Comparison of ENCODE assay signal across 8 mouse cellular contexts in the genomic region with DNA sequence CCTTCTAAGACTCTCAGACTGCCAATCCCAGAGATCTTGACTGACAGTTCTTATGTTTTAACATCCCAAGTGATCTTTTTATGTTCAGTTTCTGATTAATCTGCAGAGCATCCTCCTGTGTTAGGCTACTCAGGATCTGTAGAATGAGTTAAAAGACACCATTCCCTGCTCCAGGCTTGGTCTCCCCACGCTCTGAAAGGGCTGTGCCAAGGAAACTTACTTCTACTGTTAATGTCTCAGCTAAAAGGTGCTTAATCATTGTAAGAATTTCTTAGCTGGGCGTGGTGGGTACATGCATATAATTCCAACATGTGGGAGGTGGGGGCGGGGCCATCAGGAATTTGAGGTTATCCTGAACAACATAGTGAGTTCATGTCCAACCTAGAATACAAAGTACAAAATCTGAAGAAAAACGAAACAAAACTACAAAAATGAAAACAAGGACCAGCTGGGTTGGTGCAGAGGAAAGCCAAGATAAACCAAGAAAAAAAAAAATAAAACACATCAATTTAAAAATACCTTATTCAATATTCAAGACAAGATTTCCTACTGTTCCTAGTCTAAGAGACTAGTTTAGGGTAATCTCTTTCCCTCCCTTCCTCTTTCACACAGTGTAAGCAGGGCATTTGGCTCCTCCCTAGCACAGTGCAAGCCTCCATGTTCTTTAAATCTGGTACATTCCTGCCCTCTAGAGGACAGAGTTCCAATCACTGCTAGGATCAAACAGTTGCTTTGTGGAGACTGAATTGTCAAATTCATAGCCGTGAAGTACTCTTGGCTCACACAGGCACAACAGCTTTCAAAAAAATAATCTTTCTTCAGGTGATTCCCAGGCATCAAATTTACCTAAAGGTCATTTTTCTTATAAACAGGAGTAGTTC.
DNase-seq lines count a peak whose midpoint lies in the region; ATAC-seq and TF ChIP-seq lines count a peak whose summit lies in the region.

No protein-coding gene starts in this region.

- TF ChIP-seq POLR2A in MEL (IDR thresholded peaks at IDR 0.05; ENCODE audit: control insufficient read depth in 1 of 2, insufficient read depth in 1 of 2, low read depth in 1 of 2, low read length in 2 of 2, poor library complexity in 1 of 2), result no peak
- no peak for TF ChIP-seq POLR2A in liver, adult 2 months (IDR thresholded peaks at IDR 0.05; ENCODE audit: extremely low read depth, insufficient read depth, low read length)

- TF ChIP-seq CTCF in MEL (IDR thresholded peaks at IDR 0.05 in 2 of 3, conservative IDR thresholded peaks at IDR 0.05 in 1 of 3; ENCODE audit: control insufficient read depth in 1 of 3, insufficient read depth in 1 of 3, low read depth in 2 of 3, low read length in 3 of 3, poor library complexity in 1 of 3, severe bottlenecking in 1 of 3), result peak in 2 of 3 experiments; percentile 10 to 59; a peak in 2 of 6 replicates
- TF ChIP-seq CTCF in heart, postnatal 0 days (IDR thresholded peaks at IDR 0.05; ENCODE audit: low read depth), result peak; percentile 93
- TF ChIP-seq CTCF in liver, adult 2 months (IDR thresholded peaks at IDR 0.05; ENCODE audit: low read depth, low read length), result peak; percentile 66

- H3K9me3 ChIP-seq in MEL (replicated peaks; ENCODE audit: insufficient read depth, low read length), result no peaks in the 10 kb centered on the region
- no peaks in the 10 kb centered on the region for H3K9me3 ChIP-seq in forebrain, embryonic 12.5 days
- no peaks in the 10 kb centered on the region for H3K9me3 ChIP-seq in heart, postnatal 0 days (replicated peaks; ENCODE audit: control insufficient read depth, low read length)
- H3K9me3 ChIP-seq in midbrain, embryonic 16.5 days (replicated peaks; ENCODE audit: control insufficient read depth, low read length, poor library complexity, severe bottlenecking), result no peaks in the 10 kb centered on the region

- no peak overlapping the region for H3K27ac ChIP-seq in MEL (ENCODE audit: control insufficient read depth, low read depth, low read length)
- H3K27ac ChIP-seq in forebrain, embryonic 12.5 days, result no peak overlapping the region
- peak overlapping the region; percentile 74 for H3K27ac ChIP-seq in heart, postnatal 0 days (ENCODE audit: low read depth)
- H3K27ac ChIP-seq in liver, adult 2 months (replicated peaks; ENCODE audit: insufficient read depth, low read depth, low read length), result no peak overlapping the region; the same call in 1 of the 2 replicates
- no peak overlapping the region for H3K27ac ChIP-seq in midbrain, embryonic 16.5 days (ENCODE audit: low read length)

- no peaks in the 10 kb centered on the region for H3K4me1 ChIP-seq in MEL (ENCODE audit: control insufficient read depth in 1 of 2, insufficient read depth in 2 of 2, low read length in 2 of 2)
- peaks cover 9% of the 10 kb centered on the region; the same call in 1 of the 2 replicates for H3K4me1 ChIP-seq in forebrain, embryonic 12.5 days
- H3K4me1 ChIP-seq in heart, postnatal 0 days (ENCODE audit: control insufficient read depth, insufficient read depth), result peaks cover 16% of the 10 kb centered on the region; the same call in 1 of the 2 replicates
- peaks cover 6% of the 10 kb centered on the region; the same call in 1 of the 2 replicates for H3K4me1 ChIP-seq in liver, adult 2 months (ENCODE audit: control insufficient read depth, insufficient read depth, low read length)
- H3K4me1 ChIP-seq in midbrain, embryonic 16.5 days (ENCODE audit: control insufficient read depth, insufficient read depth, low read length), result no peaks in the 10 kb centered on the region; the same call in 1 of the 2 replicates

- H3K27me3 ChIP-seq in MEL (ENCODE audit: control insufficient read depth in 1 of 2, insufficient read depth in 2 of 2, low read length in 2 of 2), result no peaks in the 10 kb centered on the region
- no peaks in the 10 kb centered on the region for H3K27me3 ChIP-seq in forebrain, embryonic 12.5 days
- no peaks in the 10 kb centered on the region for H3K27me3 ChIP-seq in heart, postnatal 0 days (ENCODE audit: control insufficient read depth, insufficient read depth, low read length)
- H3K27me3 ChIP-seq in liver, adult 2 months (ENCODE audit: control insufficient read depth, insufficient read depth, low read length), result no peaks in the 10 kb centered on the region
- no peaks in the 10 kb centered on the region for H3K27me3 ChIP-seq in midbrain, embryonic 16.5 days (ENCODE audit: control insufficient read depth, insufficient read depth, low read depth, low read length)

- DNase-seq in MEL (ENCODE audit: low read depth, low spot score), result peak; percentile 48
- peak; percentile 27 for DNase-seq in c-Kit-positive CD71-positive TER-119-negative erythroid progenitor cells, embryonic 14.5 days (ENCODE audit: low read depth)
- peak; percentile 92 for DNase-seq in heart, postnatal 0 days (ENCODE audit: low spot score)
- peak; percentile 76 for DNase-seq in kidney, postnatal 10 days
- DNase-seq in liver, adult 2 months (ENCODE audit: extremely low read depth, low read depth, low spot score), result peak; percentile 77
- peak; percentile 91 for DNase-seq in telencephalon, adult 2 months (ENCODE audit: low read depth, low spot score)

- TF ChIP-seq RAD21 in MEL (IDR thresholded peaks at IDR 0.05; ENCODE audit: low read depth, low read length), result peak; percentile 60

- peak; percentile 96 for ATAC-seq in forebrain, embryonic 12.5 days (ENCODE audit: low FRiP score)
- ATAC-seq in heart, postnatal 0 days (ENCODE audit: insufficient read depth, low read depth), result peak; percentile 91
- ATAC-seq in midbrain, embryonic 16.5 days, result peak; percentile 99

- 47% methylated on average over 5 of the region's 5 CpGs for WGBS in forebrain, embryonic 12.5 days
- 38% methylated on average over 5 of the region's 5 CpGs for WGBS in heart, postnatal 0 days
- WGBS in liver, adult 2 months, result 39% methylated on average over 5 of the region's 5 CpGs
- 55% methylated on average over 5 of the region's 5 CpGs for WGBS in midbrain, embryonic 16.5 days

- H3K79me2 ChIP-seq in MEL (ENCODE audit: control insufficient read depth, insufficient read depth, low read length, poor library complexity), result no peaks in the 10 kb centered on the region
- H3K79me2 ChIP-seq in liver, adult 2 months (ENCODE audit: control insufficient read depth, insufficient read depth, low read length), result no peaks in the 10 kb centered on the region

- H3K9ac ChIP-seq in MEL (ENCODE audit: control insufficient read depth, low read depth, low read length, poor library complexity, severe bottlenecking), result no peak overlapping the region
- H3K9ac ChIP-seq in forebrain, embryonic 12.5 days, result no peak overlapping the region
- H3K9ac ChIP-seq in heart, postnatal 0 days (replicated peaks; ENCODE audit: low read depth, low read length), result no peak overlapping the region
- no peak overlapping the region for H3K9ac ChIP-seq in liver, adult 2 months (ENCODE audit: low read depth, low read length)
- H3K9ac ChIP-seq in midbrain, embryonic 16.5 days (ENCODE audit: low read depth, low read length), result no peak overlapping the region

- H3K36me3 ChIP-seq in MEL (ENCODE audit: control insufficient read depth in 1 of 2, insufficient read depth in 2 of 2, low read length in 2 of 2), result no peaks in the 10 kb centered on the region
- H3K36me3 ChIP-seq in forebrain, embryonic 12.5 days (replicated peaks), result no peaks in the 10 kb centered on the region
- H3K36me3 ChIP-seq in heart, postnatal 0 days (replicated peaks; ENCODE audit: control insufficient read depth, insufficient read depth, low read length), result no peaks in the 10 kb centered on the region
- H3K36me3 ChIP-seq in liver, adult 2 months (ENCODE audit: control insufficient read depth, insufficient read depth, low read length), result no peaks in the 10 kb centered on the region
- no peaks in the 10 kb centered on the region for H3K36me3 ChIP-seq in midbrain, embryonic 16.5 days (ENCODE audit: control insufficient read depth, insufficient read depth, low read length)

- no peak for TF ChIP-seq EP300 in MEL (IDR thresholded peaks at IDR 0.05; ENCODE audit: low read depth in 1 of 2, low read length in 2 of 2)
- no peak for TF ChIP-seq EP300 in heart, postnatal 0 days (IDR thresholded peaks at IDR 0.05; ENCODE audit: low read depth)

- no peak overlapping the region for H3K4me3 ChIP-seq in MEL (ENCODE audit: control insufficient read depth in 1 of 2, insufficient read depth in 1 of 2, low read depth in 2 of 2, low read length in 2 of 2)
- no peak overlapping the region for H3K4me3 ChIP-seq in forebrain, embryonic 12.5 days (replicated peaks)
- H3K4me3 ChIP-seq in heart, postnatal 0 days (ENCODE audit: low read depth, low read length), result no peak overlapping the region
- no peak overlapping the region for H3K4me3 ChIP-seq in liver, adult 2 months (ENCODE audit: insufficient read depth, low read depth, low read length)
- no peak overlapping the region for H3K4me3 ChIP-seq in midbrain, embryonic 16.5 days (ENCODE audit: low read depth, low read length)

- no peak overlapping the region for H3K4me2 ChIP-seq in forebrain, embryonic 12.5 days
- no peak overlapping the region for H3K4me2 ChIP-seq in heart, postnatal 0 days (ENCODE audit: low read depth, low read length)
- H3K4me2 ChIP-seq in midbrain, embryonic 16.5 days (ENCODE audit: low read length), result no peak overlapping the region

TF ChIP-seq in MEL, 35 proteins besides CTCF, POLR2A, EP300 and RAD21:
- TF ChIP-seq ZC3H11A (IDR thresholded peaks at IDR 0.05; ENCODE audit: low read depth, low read length), result 0 out of 2 replicates have a peak, but pooled peaks have one; percentile 1
- TF ChIP-seq MAFK (IDR thresholded peaks at IDR 0.05; ENCODE audit: borderline replicate concordance, low read depth, low read length), result no peak
- no peak for TF ChIP-seq MYC (IDR thresholded peaks at IDR 0.05; ENCODE audit: low read depth, low read length)
- no peak for TF ChIP-seq JUND (IDR thresholded peaks at IDR 0.05; ENCODE audit: low read depth, low read length)
- TF ChIP-seq ELF1 (IDR thresholded peaks at IDR 0.05; ENCODE audit: low read depth, low read length), result no peak
- TF ChIP-seq ETS1 (IDR thresholded peaks at IDR 0.05; ENCODE audit: low read depth, low read length), result no peak
- no peak for TF ChIP-seq BHLHE40 (IDR thresholded peaks at IDR 0.05; ENCODE audit: borderline replicate concordance, low read depth, low read length)
- TF ChIP-seq SMC3 (IDR thresholded peaks at IDR 0.05; ENCODE audit: low read depth, low read length), result peak; percentile 63

Comparison
In these comparisons a context has a peak if more than half of its experiments do, and no peak if none do; other contexts are left out.
1. DNase-seq: peak in every context shown above with its lines; median percentile 92 in heart, postnatal 0 days; 91 in telencephalon, adult 2 months; 77 in liver, adult 2 months; 76 in kidney, postnatal 10 days; 48 in MEL; 27 in c-Kit-positive CD71-positive TER-119-negative erythroid progenitor cells, embryonic 14.5 days.
2. CTCF ChIP-seq: peak in every context shown above with its lines; median percentile 93 in heart, postnatal 0 days; 66 in liver, adult 2 months; 34 in MEL.